Mouse (Mus musculus): ENCODE measurements around the gene Zkscan2. TPM values are rescaled to one million over a fixed set of nuclear protein-coding genes. Genes with fewer than 3 reads are reported as not detected.

Zkscan2 gene
- not detected for polyA plus RNA-seq (2012; fragmentation: generic; extraction: Trizol)

GRCm38 (mm10) chr7:123500239-123501219, at the start of gene Zkscan2:
Gene Zkscan2 (minus strand): TSS chr7:123500449.
- Histone ChIP-seq H3ac (ENCODE audit: control insufficient read depth, insufficient read length) (no peak within 1 kb of the TSS), H3K27me3 (ENCODE audit: control insufficient read depth, insufficient read depth, insufficient read length) (peaks cover 6% of the 10 kb centered on the region), H3K4me3 (no peak within 1 kb of the TSS), H3K4me2 (ENCODE audit: low read depth) (no peak within 1 kb of the TSS), H3K79me2 (ENCODE audit: control insufficient read depth, insufficient read depth) (no peaks in the 10 kb centered on the region), H3K36me3 (ENCODE audit: control insufficient read depth, insufficient read depth) (no peaks in the 10 kb centered on the region)
- TF ChIP-seq MAX (IDR thresholded peaks at IDR 0.05; ENCODE audit: low read depth) (no peak), USF1 (IDR thresholded peaks at IDR 0.05; ENCODE audit: low read depth) (no peak), MYOD1 (IDR thresholded peaks at IDR 0.05; ENCODE audit: control insufficient read depth in 1 of 3, insufficient read length in 2 of 3, low read depth in 2 of 3) (no peak), E2F4 (IDR thresholded peaks at IDR 0.05; ENCODE audit: insufficient read depth) (no peak), REST (IDR thresholded peaks at IDR 0.05; ENCODE audit: insufficient read depth, insufficient read length) (no peak), MYOG (IDR thresholded peaks at IDR 0.05; ENCODE audit: control insufficient read depth in 1 of 3, insufficient read depth in 1 of 3, insufficient read length in 2 of 3, low read depth in 2 of 3) (no peak), SRF (IDR thresholded peaks at IDR 0.05; ENCODE audit: control insufficient read depth, insufficient read length, low read depth) (no peak), POLR2A (IDR thresholded peaks at IDR 0.05; ENCODE audit: insufficient read length, low read depth) (no peak), TCF12 (IDR thresholded peaks at IDR 0.05; ENCODE audit: insufficient read depth, poor library complexity, severe bottlenecking) (no peak), CEBPB (IDR thresholded peaks at IDR 0.05; ENCODE audit: insufficient read depth, poor library complexity, severe bottlenecking) (no peak), POLR2AphosphoS2 (IDR thresholded peaks at IDR 0.05; ENCODE audit: insufficient read length, low read depth) (no peak)

GRCm38 (mm10) chr7:123529190-123529589, 28.9 kb upstream of the Zkscan2 start:
- Histone ChIP-seq H3K4me2 (ENCODE audit: low read depth) (no peak overlapping the region), H3K27me3 (ENCODE audit: control insufficient read depth, insufficient read depth, insufficient read length) (no peaks in the 10 kb centered on the region), H3ac (ENCODE audit: control insufficient read depth, insufficient read length) (no peak overlapping the region), H3K4me3 (no peak overlapping the region), H3K36me3 (ENCODE audit: control insufficient read depth, insufficient read depth) (no peaks in the 10 kb centered on the region), H3K79me2 (ENCODE audit: control insufficient read depth, insufficient read depth) (no peaks in the 10 kb centered on the region)
- no peak for TF ChIP-seq E2F4 (IDR thresholded peaks at IDR 0.05; ENCODE audit: insufficient read depth)
- no peak for TF ChIP-seq USF1 (IDR thresholded peaks at IDR 0.05; ENCODE audit: low read depth)
- TF ChIP-seq MYOG (IDR thresholded peaks at IDR 0.05; ENCODE audit: control insufficient read depth in 1 of 3, insufficient read depth in 1 of 3, insufficient read length in 2 of 3, low read depth in 2 of 3), result no peak
- TF ChIP-seq TCF12 (IDR thresholded peaks at IDR 0.05; ENCODE audit: insufficient read depth, poor library complexity, severe bottlenecking), result no peak
- no peak for TF ChIP-seq SRF (IDR thresholded peaks at IDR 0.05; ENCODE audit: control insufficient read depth, insufficient read length, low read depth)
- TF ChIP-seq MYOD1 (IDR thresholded peaks at IDR 0.05; ENCODE audit: control insufficient read depth in 1 of 3, insufficient read length in 2 of 3, low read depth in 2 of 3), result no peak
- no peak for TF ChIP-seq MAX (IDR thresholded peaks at IDR 0.05; ENCODE audit: low read depth)
- TF ChIP-seq TCF3 (IDR thresholded peaks at IDR 0.05; ENCODE audit: insufficient read length, low read depth), result no peak

GRCm38 (mm10) chr7:123525761-123526160, 25.5 kb upstream of the Zkscan2 start:
- no peak overlapping the region for H3ac ChIP-seq (ENCODE audit: control insufficient read depth, insufficient read length)
- TF ChIP-seq CEBPB (IDR thresholded peaks at IDR 0.05; ENCODE audit: insufficient read depth, poor library complexity, severe bottlenecking), result no peak
- no peak for TF ChIP-seq USF1 (IDR thresholded peaks at IDR 0.05; ENCODE audit: low read depth)
- TF ChIP-seq E2F4 (IDR thresholded peaks at IDR 0.05; ENCODE audit: insufficient read depth), result no peak
- no peak for TF ChIP-seq SRF (IDR thresholded peaks at IDR 0.05; ENCODE audit: control insufficient read depth, insufficient read length, low read depth)
- no peak for TF ChIP-seq MYOD1 (IDR thresholded peaks at IDR 0.05; ENCODE audit: control insufficient read depth in 1 of 3, insufficient read length in 2 of 3, low read depth in 2 of 3)
- no peak for TF ChIP-seq POLR2A (IDR thresholded peaks at IDR 0.05; ENCODE audit: insufficient read length, low read depth)
- TF ChIP-seq POLR2AphosphoS2 (IDR thresholded peaks at IDR 0.05; ENCODE audit: insufficient read length, low read depth), result no peak
- no peak for TF ChIP-seq TCF3 (IDR thresholded peaks at IDR 0.05; ENCODE audit: insufficient read length, low read depth)
- TF ChIP-seq REST (IDR thresholded peaks at IDR 0.05; ENCODE audit: insufficient read depth, insufficient read length), result no peak
- no peak for TF ChIP-seq MYOG (IDR thresholded peaks at IDR 0.05; ENCODE audit: control insufficient read depth in 1 of 3, insufficient read depth in 1 of 3, insufficient read length in 2 of 3, low read depth in 2 of 3)
- no peak for TF ChIP-seq MAX (IDR thresholded peaks at IDR 0.05; ENCODE audit: low read depth)
- no peak for TF ChIP-seq TCF12 (IDR thresholded peaks at IDR 0.05; ENCODE audit: insufficient read depth, poor library complexity, severe bottlenecking)
- peaks cover 7% of the 10 kb centered on the region for H3K27me3 ChIP-seq (ENCODE audit: control insufficient read depth, insufficient read depth, insufficient read length)
- H3K4me3 ChIP-seq, result no peak overlapping the region
- H3K4me2 ChIP-seq (ENCODE audit: low read depth), result no peak overlapping the region
- no peaks in the 10 kb centered on the region for H3K36me3 ChIP-seq (ENCODE audit: control insufficient read depth, insufficient read depth)
- no peaks in the 10 kb centered on the region for H3K79me2 ChIP-seq (ENCODE audit: control insufficient read depth, insufficient read depth)

- Histone ChIP-seq H3K4me3 (no peak overlapping the region), H3K4me2 (ENCODE audit: low read depth) (no peak overlapping the region), H3ac (ENCODE audit: control insufficient read depth, insufficient read length) (no peak overlapping the region), H3K36me3 (ENCODE audit: control insufficient read depth, insufficient read depth) (no peaks in the 10 kb centered on the region), H3K27me3 (ENCODE audit: control insufficient read depth, insufficient read depth, insufficient read length) (peaks cover 7% of the 10 kb centered on the region), H3K79me2 (ENCODE audit: control insufficient read depth, insufficient read depth) (no peaks in the 10 kb centered on the region)
- TF ChIP-seq MYOD1 (IDR thresholded peaks at IDR 0.05; ENCODE audit: control insufficient read depth in 1 of 3, insufficient read length in 2 of 3, low read depth in 2 of 3) (no peak), MAX (IDR thresholded peaks at IDR 0.05; ENCODE audit: low read depth) (no peak), POLR2AphosphoS2 (IDR thresholded peaks at IDR 0.05; ENCODE audit: insufficient read length, low read depth) (no peak), USF1 (IDR thresholded peaks at IDR 0.05; ENCODE audit: low read depth) (no peak), TCF3 (IDR thresholded peaks at IDR 0.05; ENCODE audit: insufficient read length, low read depth) (no peak), CEBPB (IDR thresholded peaks at IDR 0.05; ENCODE audit: insufficient read depth, poor library complexity, severe bottlenecking) (no peak), TCF12 (IDR thresholded peaks at IDR 0.05; ENCODE audit: insufficient read depth, poor library complexity, severe bottlenecking) (no peak), REST (IDR thresholded peaks at IDR 0.05; ENCODE audit: insufficient read depth, insufficient read length) (no peak), MYOG (IDR thresholded peaks at IDR 0.05; ENCODE audit: control insufficient read depth in 1 of 3, insufficient read depth in 1 of 3, insufficient read length in 2 of 3, low read depth in 2 of 3) (no peak), E2F4 (IDR thresholded peaks at IDR 0.05; ENCODE audit: insufficient read depth) (no peak), SRF (IDR thresholded peaks at IDR 0.05; ENCODE audit: control insufficient read depth, insufficient read length, low read depth) (no peak), POLR2A (IDR thresholded peaks at IDR 0.05; ENCODE audit: insufficient read length, low read depth) (no peak)
Observed at GRCm38 (mm10) chr7:123524218-123524861, 24.1 kb upstream of the Zkscan2 start.
